Mouse (Mus musculus): ENCODE results near the gene Adk.

Adk gene

DNA sequence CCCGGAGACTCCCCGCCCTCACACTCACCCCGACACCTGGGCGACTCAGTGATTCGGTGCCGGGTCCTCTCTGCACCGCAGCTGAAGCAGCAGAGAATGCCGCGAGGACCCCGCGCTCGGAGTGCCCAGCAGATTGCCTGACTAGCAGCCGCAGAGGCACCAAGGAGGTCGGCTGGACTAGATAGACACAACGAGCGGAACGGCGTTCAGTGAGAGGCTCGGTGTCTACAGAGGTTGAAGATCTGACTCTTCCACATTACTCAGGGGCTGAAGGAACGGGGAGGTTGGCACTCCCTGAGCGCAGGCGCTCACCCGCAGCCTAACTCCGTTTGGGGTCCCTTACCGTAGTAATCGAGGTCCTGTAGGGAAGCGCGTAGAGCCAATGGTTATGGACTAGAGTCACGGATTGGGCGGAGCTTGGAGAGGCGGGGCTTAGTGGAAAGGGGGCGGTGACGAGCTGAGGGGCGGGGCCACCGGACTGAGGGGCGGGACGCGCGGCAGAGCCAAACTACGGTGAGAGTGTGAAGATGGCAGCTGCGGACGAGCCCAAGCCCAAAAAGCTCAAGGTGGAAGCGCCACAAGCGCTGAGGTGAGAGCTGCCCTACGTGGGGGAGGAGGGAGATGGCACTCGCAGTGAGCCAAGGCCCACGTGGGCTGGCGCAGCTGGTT, at the start of gene Adk, which contains the start of gene Ap3m1:
Gene Adk (plus strand): TSS at position 463 of the 669 bp plus-strand sequence.
Gene Ap3m1 (minus strand): TSS at position 397 of the 669 bp plus-strand sequence.
- in situ Hi-C loops (cut with MboI; ENCODE audit: unreplicated experiment in 2 of 2) = no loop called here

DNA sequence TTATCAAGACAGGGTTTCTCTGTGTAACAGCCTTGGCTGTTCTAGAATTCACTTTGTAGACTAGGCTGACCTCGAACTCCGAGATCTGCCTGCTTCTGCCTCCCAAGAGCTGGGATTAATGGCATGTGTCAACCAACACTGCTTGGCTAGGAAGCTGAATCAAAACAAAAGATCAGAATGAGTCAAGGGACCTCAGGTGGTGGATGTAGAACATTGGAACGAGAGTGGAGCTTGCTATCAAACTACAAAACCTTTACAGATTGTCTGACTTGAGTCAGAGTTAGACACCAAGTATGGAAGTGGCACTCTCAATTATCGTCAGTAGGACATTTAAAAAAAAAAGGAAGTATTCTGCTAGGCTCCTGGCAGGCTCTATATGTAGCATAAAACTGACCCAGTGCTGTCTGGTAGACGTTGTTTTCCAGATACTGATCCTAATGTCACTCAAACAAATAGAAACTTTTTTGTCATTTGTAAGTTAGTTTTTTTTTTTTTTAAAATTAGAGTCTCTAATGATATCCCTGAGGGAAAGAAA, 38.5 kb upstream of the Adk start:
- in situ Hi-C loops (cut with MboI; ENCODE audit: unreplicated experiment in 2 of 2) = loop anchor here in 1 of 2 experiments (10.0 kb wide), 1 partner anchor 139 kb away; no protein-coding TSS in a partner anchor

DNA sequence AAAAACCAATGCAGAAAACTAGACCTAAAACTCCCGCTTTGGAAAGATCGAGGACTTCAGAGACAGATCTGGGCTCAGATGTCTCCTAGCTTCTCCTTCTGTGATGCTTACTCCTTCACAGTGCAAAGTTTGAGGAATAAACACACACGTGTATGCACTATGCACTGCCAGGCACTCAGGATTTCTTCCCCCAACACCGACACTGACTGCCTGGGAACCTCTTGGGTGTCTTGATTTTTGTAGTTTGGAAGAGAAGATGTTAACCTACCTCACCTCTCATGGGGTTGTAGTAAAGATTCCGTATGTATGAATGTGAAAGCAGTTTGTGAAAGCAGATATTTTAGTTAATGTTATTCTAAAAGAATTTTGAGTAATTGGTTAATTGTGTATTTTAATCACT, 34.5 kb upstream of the Adk start:
- in situ Hi-C loops (cut with MboI; ENCODE audit: unreplicated experiment in 2 of 2) = loop anchor here (5.0 to 10.0 kb wide), 2 partner anchors 143 to 216 kb away; no protein-coding TSS in a partner anchor

DNA sequence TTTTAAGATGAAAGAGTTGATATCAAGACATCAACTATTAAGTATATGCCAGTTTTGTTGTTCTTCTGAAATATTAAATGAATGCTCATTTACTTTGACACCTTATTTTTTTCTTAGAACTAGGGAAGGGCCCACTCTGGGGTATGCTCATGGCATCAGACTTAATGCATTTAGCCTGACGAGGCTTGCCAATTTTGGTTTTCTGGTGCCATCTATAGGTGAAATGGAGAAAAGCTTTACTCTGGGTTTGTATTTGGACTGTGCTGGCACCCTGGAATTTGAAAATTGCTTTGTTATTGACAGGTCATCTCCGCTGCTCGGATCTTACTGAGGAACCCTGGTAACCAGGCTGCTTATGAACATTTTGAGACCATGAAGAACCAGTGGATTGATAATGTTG, 33.4 kb upstream of the Adk start:
- in situ Hi-C loops (cut with MboI; ENCODE audit: unreplicated experiment in 2 of 2) = loop anchor here (5.0 to 10.0 kb wide), 2 partner anchors 144 to 217 kb away; no protein-coding TSS in a partner anchor

DNA sequence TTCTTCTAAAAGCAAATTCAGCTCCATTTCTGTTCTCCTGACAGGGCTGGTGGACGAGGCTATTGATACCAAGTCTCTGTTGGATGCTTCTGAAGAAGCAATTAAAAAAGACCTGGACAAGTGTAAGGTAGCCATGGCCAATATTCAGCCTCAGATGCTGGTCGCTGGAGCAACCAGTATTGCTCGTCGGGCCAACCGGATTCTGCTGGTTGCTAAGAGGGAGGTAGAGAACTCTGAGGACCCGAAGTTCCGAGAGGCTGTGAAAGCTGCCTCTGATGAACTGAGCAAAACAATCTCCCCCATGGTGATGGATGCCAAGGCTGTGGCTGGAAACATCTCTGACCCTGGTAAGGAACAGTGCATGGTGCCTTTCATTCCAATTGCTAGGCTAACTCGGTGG, 31.9 kb upstream of the Adk start:
- in situ Hi-C loops (cut with MboI; ENCODE audit: unreplicated experiment in 2 of 2) = loop anchor here in 1 of 2 experiments (5.0 kb wide), 1 partner anchor 218 kb away; no protein-coding TSS in a partner anchor

DNA sequence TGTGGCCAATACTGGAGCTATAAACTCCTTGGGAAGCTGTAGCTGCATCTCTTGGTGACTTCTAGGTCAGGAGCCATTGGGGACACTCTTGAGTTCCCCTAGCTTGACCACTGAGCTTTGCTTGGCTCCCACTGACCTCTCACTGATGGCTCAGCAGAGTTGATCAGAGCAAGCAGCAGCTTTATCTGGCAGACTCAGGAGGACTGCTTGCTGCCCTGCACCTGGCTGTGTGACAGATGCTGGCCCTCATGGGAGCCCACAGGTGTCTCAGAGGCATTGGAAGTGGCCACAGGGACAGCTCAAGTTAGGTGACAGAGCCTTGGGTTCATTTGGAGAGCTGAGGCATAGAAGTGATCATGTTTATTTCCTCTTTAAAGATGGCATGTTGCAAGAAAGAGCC, 24.8 kb upstream of the Adk start:
- in situ Hi-C loops (cut with MboI; ENCODE audit: unreplicated experiment in 2 of 2) = no loop called here

DNA sequence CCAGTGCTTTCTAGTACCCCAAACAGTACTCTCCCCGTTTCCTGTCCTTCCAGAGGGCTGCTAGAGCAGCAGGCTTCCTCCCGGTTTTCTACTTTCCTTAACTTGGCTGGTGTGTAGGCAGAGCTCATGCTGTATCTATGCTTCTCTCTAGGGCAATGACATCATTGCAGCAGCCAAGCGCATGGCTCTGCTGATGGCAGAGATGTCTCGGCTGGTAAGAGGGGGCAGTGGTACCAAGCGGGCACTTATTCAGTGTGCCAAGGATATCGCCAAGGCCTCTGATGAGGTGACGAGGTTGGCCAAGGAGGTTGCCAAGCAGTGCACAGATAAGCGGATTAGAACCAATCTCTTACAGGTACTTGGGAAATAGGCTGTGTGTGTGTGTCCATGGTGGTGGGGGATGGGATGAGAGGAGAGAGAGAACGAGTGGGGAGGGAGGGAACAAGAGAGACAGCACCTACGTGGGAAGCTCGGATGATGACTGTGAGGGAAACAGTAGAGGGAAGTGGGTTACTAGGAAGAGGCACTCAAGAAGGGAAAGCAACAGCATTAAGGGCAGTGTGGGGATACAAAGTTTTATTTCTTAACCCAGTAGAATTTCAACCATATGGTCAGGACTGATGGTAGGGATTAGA, 23.2 kb upstream of the Adk start:
- in situ Hi-C loops (cut with MboI; ENCODE audit: unreplicated experiment in 2 of 2) = no loop called here

DNA sequence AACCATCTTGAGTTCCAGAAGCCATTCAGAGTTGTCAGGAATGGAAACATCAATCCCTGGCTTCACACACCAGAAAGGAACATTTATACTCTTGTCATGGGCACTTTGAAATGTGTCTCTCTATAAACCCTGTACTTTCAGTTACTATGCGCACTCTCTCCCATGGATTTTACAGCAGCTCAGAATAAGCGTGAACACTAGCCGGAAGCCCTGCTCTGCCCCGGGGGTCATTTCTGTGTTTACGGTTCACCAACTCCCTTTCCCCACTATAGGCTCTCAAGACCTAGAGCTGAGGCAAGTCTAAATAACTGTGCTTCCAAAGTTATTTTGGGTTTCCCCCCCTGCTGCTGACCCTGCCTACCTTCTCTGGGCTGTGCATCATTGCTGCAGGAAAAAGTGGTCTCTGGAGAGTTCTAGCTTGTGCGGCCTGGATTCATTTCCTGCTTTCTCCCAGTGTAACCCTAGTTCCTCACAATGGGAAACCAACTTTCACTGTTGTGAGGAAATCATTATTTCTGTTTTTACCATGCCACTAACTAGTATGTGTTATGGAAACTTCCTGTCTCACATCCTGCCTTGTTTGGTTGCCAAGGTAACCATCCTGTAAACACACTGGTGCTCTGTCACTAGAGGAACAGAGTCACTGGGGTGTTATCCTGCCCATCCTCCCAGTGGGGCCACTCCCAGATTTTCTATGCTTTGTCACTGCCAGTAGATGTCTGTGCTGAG, 20.4 kb upstream of the Adk start:
- in situ Hi-C loops (cut with MboI; ENCODE audit: unreplicated experiment in 2 of 2) = no loop called here

DNA sequence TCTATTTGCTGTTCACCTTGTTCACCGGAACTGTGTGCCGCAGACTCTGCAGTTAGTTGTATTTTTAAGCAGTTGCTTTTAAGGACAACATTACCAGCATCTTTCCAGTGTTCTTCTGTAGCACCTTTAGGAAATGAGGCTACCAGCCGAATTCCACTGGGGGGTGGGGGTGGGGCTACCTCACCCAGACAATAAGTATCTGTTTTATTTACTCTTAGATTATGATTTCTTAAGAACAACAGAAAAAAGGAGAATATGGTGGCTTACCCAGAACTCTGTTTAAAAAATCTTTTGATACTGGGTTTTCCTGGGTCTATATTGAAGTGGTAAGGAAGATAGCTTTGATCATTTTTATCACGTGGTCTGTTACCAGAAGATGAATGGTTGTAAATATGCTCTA, 18.1 kb upstream of the Adk start:
- in situ Hi-C loops (cut with MboI; ENCODE audit: unreplicated experiment in 2 of 2) = no loop called here

DNA sequence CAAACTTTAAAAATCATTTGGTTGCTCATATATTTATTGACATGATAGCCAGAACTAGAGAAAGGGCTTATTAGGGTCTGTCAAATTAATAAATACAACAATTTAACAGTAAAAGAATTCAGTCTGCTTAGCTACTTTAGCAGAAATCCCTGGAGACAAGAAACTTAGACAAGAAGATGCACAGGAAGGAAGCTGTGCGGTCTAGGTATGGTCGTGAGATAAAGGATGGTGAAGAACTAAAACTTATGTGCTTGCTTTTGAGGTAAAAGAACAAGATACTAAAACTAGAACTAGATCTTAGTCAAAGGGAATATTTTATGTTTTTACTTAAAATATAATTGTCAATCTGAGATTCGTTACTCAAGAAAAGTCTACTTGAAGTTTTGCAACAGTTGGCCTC, 17.6 kb upstream of the Adk start:
- in situ Hi-C loops (cut with MboI; ENCODE audit: unreplicated experiment in 2 of 2) = no loop called here

DNA sequence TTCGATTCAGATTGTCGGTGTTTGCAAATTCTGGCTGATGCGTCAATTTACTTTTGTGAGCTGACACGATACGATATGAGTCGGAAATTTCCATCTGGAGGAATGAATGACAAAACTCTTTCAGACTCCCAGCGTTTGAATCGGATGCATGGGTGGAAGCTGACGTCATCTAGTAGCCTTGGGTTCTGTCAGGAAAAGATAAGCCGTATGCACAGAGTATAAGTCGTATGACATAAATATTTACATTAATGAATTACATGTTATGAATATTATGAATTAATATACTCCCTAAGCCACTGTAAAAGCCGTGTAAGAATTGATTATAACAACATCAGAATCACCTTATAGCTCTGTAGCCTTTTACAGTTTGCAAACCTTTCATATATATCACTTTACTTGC, 13.3 kb upstream of the Adk start:
- in situ Hi-C loops (cut with MboI; ENCODE audit: unreplicated experiment in 2 of 2) = no loop called here

DNA sequence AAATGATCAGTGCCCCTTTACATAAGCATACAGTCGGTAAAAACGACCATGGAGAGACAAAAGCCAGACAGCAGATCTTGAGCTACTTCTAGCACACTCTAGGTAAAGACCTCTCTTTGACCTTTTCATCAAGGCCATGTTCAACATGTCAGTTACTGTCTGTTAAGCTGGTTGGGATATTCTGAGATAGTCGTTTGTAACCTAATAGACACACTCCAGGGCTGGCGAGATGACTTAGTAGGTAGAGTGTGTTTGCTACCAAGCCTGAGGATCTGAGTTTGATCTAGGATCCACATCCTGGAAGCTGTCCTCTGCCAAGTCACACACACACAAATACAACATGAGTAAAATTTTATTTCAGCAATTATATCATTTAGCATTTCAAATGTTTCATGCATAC, 12.8 kb upstream of the Adk start:
- in situ Hi-C loops (cut with MboI; ENCODE audit: unreplicated experiment in 2 of 2) = no loop called here

DNA sequence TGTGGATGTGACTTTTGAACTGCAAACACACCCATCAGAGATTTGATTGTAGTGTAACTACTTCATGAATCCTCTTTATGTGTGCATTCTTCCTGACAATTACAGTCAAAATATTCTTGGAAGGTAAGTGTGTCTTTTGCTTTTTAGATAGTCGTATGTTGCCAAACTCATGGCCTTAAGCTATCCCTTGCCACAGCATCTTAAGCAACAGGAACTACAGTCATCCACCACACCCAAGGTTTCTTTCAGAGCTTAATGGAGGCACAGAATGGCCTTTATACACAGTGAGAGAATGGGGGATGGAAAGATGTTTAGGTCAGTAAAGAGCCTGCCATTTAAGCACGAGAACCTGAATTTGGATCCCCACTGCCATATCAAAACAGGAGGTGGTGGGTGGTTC, 4.5 kb upstream of the Adk start:
- in situ Hi-C loops (cut with MboI; ENCODE audit: unreplicated experiment in 2 of 2) = loop anchor here in 1 of 2 experiments (5.0 kb wide), 1 partner anchor 64 kb away; no protein-coding TSS in a partner anchor

DNA sequence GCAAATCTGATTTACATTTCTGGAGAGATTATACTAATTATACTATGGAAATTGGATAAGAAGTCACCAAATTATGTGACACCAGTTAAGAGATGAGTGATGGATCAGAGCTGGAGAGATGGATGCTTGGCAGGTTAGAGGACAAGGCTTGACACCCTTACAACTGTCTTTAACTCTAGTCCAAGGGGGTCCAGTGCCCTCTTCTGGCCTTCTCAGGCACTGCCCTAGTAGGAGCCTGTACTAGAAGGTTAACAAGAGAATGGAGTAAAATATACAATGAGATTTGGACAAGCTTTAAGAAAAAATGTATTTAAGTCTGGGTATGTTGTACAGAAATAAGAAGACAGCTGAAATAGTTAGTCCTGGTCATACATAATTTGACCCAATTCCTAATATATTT, 3.5 kb upstream of the Adk start:
- in situ Hi-C loops (cut with MboI; ENCODE audit: unreplicated experiment in 2 of 2) = loop anchor here in 1 of 2 experiments (5.0 kb wide), 1 partner anchor 63 kb away; no protein-coding TSS in a partner anchor

DNA sequence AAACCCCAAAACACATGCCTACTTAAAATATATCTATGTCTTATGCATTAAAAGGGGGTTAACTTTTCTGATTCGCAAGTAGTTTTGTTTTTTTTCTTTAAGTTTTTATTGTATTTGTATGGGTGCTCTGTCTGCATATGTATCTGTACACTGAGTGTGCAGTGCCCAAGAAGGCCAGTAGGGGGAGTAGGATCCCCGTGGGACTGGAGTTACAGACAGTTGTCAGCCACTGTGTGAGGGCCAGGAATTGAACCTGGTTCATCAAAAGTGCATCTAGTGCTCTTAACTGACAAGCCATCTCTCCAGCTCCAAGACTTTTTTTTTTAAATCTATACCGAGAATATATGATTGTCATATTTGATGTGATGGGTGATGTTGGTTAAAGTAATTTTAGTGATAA, 1.6 kb upstream of the Adk start:
- in situ Hi-C loops (cut with MboI; ENCODE audit: unreplicated experiment in 2 of 2) = no loop called here

DNA sequence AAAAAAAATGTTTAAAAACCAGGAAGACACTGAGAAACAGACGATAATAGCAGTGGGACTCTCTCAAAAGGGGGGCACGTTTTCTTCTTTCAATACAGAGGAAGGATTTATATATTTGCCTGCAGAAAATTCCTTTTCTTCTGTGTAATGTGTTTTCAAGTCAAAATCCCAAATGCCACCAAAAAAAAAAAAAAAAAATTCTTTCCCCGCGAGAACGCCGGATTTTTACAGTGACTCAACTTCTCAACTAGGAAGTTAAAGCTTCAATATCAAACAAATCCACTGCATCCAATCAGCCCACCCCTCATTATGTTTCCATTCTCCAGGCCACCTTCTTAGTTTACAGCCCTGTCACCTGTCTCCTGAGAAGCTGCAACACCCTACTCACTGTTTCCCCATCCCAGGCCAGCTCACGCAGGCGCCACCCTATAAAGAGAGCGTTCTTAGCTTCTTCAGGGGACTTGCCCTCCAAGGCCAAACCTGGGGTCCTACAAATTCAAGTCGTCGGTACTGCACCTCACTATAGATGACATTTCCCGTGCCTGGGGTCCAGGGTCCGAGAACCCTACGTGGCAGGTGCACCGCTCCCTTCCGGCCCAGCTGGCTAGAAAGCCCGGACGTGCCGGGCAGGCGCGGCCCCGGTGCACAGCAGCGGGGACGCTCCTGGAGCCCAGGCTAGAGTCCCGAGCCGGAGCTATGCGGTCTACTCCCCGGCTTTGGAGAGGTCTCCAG, 828 bp upstream of the Adk start:
- in situ Hi-C loops (cut with MboI; ENCODE audit: unreplicated experiment in 2 of 2) = no loop called here

DNA sequence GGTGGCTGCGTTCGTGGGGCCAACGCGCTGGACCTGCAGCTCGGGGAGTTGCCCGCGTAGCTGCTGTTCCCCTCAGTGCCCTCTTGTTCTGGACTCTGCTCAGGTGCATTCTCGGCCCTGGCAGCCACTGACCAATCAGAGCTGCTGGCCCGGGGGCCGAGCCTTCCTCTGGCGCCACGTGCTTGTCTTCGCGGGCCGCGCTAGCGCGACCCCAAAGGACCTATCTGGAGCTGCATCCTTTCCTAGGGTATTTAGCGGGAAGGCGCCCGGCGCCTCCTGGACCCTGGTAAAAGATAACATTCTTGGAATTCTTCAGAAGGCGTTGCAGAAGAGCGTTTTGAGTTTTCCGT, 382 bp downstream of the Adk start:
- in situ Hi-C loops (cut with MboI; ENCODE audit: unreplicated experiment in 2 of 2) = no loop called here

DNA sequence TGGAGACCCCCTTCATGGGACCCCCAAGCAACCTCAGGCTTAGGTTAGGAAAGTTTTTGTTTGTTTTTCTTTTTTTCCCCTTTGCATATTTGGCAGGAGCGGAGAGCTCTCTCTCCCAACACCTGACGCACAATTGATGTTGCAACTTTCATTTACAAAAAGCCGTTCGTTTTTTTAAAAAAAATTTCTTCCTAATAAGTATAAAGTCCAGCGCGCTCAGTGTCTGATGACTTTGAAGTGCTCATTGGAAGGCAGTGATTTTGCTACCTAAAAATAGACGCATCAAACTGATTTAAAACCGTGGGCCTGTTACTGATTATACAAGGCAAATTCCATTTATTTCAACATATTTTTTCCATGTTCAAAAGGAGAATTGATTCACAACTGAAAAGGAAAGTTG, 777 bp downstream of the Adk start:
- in situ Hi-C loops (cut with MboI; ENCODE audit: unreplicated experiment in 2 of 2) = no loop called here

DNA sequence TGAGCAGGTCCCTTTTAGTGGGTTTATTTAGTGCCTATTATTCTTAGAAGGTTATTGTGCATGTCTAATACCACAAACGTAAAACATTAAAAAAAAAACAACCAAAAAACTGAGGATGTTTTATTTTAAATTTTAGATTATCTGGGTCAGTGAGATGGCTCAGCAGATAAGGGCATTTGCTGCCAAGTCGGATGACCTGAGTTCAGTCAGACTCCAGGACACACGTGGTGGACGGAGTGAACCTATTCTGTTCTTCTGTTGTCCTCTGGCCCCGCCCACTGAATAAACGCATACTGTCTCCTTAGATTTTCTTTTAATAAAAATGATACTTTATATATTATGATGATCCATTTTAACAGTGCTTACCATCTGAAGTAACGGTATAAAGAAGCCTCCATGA, 1.2 kb downstream of the Adk start:
- in situ Hi-C loops (cut with MboI; ENCODE audit: unreplicated experiment in 2 of 2) = no loop called here

DNA sequence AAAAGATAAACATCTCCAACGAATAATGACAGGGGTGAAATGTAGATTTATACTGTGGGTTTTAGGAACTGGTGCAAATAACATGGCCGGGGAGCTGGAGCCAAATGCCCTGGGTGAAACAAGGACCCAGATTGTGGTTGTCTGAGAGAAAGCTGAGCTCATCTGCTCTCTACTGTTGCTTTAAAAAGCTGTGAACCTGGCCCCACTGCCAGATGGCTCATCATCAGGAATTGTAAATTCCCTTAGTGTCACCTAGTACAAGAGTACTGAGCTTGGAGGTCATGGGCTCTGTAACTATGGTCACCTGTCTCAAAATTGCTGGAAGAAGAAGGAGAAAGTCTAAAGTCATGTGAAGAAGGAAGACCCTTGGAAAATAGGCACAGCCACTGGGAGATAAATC, 6.6 kb downstream of the Adk start:
- in situ Hi-C loops (cut with MboI; ENCODE audit: unreplicated experiment in 2 of 2) = no loop called here

All from v-Abl transformed pro-B cells (cell line).